Mouse (Mus musculus): ENCODE measurements around the gene Pigm. TPM values are rescaled to one million over a fixed set of nuclear protein-coding genes. Genes with fewer than 3 reads are reported as not detected.

Gene Pigm
- polyA plus RNA-seq, 1 experiment from 2014 or later = 5.7 TPM

- H3K4me1 ChIP-seq = peaks cover 9% of the 10 kb centered on the region
- WGBS = 16% methylated on average over 20 of the region's 20 CpGs
- no peak overlapping the region for H3K4me3 ChIP-seq
- no peak overlapping the region for H3K27ac ChIP-seq
- no peaks in the 10 kb centered on the region for H3K9me3 ChIP-seq
- H3K9ac ChIP-seq = no peak overlapping the region
- peak; percentile 14; the same call in 1 of the 2 replicates for ATAC-seq (ENCODE audit: borderline replicate concordance, extremely low read depth, low FRiP score, low TSS enrichment)
- no peaks in the 10 kb centered on the region for H3K27me3 ChIP-seq
- peak overlapping the region; percentile 35 for H3K4me2 ChIP-seq
- no peaks in the 10 kb centered on the region for H3K36me3 ChIP-seq
These were observed 15.6 kb downstream of the Pigm start for GRCm38 (mm10) chr1:172391807-172392581.

- ATAC-seq (ENCODE audit: borderline replicate concordance, extremely low read depth, low FRiP score, low TSS enrichment) = peak; percentile 21; the same call in 1 of the 2 replicates
- no peak overlapping the region for H3K4me2 ChIP-seq
- peaks cover 16% of the 10 kb centered on the region for H3K4me1 ChIP-seq
- H3K9ac ChIP-seq = no peak overlapping the region
- no peak overlapping the region for H3K4me3 ChIP-seq
- no peaks in the 10 kb centered on the region for H3K36me3 ChIP-seq
- H3K9me3 ChIP-seq = no peaks in the 10 kb centered on the region
- H3K27ac ChIP-seq = no peak overlapping the region
- no peaks in the 10 kb centered on the region for H3K27me3 ChIP-seq
- WGBS = 69% methylated on average over 2 of the region's 2 CpGs
These were observed 16.4 kb downstream of the Pigm start for GRCm38 (mm10) chr1:172392643-172393170.

DNA sequence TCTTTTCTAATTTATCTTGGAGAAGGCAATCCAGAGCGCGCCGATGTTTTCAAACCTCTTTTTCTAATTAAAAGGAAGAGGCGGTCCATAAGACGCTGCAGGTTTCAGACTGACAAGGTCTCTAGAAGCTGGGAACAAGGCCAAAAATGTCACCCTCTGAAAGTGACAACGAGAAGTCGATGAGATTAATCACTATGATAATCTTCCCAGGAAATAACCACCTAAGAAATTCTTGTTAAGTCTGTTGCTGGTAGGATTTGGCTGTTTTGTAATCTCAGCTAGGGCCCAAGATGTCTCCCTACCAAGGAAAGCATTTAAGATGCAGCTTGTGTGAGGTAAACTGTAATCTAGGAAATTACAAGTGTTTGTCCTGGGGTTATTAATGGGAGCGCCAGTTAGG, 17.4 kb downstream of the Pigm start:
- H3K4me1 ChIP-seq = peaks cover 16% of the 10 kb centered on the region
- H3K9ac ChIP-seq = no peak overlapping the region
- 34% methylated on average over 8 of the region's 8 CpGs for WGBS
- no peak for ATAC-seq (ENCODE audit: borderline replicate concordance, extremely low read depth, low FRiP score, low TSS enrichment)
- H3K4me2 ChIP-seq = no peak overlapping the region
- no peaks in the 10 kb centered on the region for H3K27me3 ChIP-seq
- no peak overlapping the region for H3K4me3 ChIP-seq
- H3K9me3 ChIP-seq = no peaks in the 10 kb centered on the region
- no peak overlapping the region for H3K27ac ChIP-seq
- H3K36me3 ChIP-seq = no peaks in the 10 kb centered on the region

DNA sequence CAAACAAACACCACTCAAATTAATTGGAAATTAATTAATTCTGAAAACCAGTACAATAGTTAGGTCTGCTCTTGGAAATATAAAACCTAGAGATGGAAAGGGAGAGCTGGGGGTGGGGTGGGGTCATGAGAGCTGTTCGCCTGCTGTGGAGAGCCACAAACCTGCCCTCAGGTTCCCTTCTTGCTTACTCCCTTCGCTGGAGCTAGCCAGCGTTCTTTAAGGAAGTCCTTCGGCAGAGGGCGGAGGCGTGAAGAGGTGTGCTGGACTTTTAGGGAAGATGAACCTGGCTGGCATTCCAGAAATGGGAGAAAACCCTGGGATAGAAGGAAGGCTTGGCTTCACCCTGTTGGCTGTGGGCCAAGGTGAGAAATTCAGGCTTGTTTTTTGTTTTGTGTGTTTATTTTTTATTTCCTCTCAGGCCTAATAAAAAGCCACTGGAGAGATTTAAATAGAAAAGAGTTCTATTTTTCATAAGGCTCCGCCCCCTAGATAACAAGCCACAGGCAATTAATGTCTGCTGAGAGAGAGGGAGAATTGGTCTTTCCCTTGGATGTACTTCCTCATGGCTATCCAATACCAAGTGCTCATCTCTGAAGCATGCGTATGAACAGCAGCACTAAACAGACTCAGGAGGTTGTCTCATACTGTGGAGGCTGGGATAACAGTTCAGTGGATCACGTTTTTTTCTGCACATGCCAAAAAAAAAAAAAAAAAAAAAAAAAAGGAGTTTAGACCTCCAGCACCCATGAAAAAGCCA, 20.8 kb downstream of the Pigm start:
- Histone ChIP-seq H3K4me1 (peaks cover 9% of the 10 kb centered on the region), H3K4me2 (no peak overlapping the region), H3K9ac (no peak overlapping the region), H3K27ac (no peak overlapping the region), H3K36me3 (no peaks in the 10 kb centered on the region), H3K9me3 (no peaks in the 10 kb centered on the region), H3K27me3 (no peaks in the 10 kb centered on the region), H3K4me3 (no peak overlapping the region)
- ATAC-seq (ENCODE audit: borderline replicate concordance, extremely low read depth, low FRiP score, low TSS enrichment) = no peak; the same call in 1 of the 2 replicates
- WGBS = 36% methylated on average over 9 of the region's 9 CpGs

DNA sequence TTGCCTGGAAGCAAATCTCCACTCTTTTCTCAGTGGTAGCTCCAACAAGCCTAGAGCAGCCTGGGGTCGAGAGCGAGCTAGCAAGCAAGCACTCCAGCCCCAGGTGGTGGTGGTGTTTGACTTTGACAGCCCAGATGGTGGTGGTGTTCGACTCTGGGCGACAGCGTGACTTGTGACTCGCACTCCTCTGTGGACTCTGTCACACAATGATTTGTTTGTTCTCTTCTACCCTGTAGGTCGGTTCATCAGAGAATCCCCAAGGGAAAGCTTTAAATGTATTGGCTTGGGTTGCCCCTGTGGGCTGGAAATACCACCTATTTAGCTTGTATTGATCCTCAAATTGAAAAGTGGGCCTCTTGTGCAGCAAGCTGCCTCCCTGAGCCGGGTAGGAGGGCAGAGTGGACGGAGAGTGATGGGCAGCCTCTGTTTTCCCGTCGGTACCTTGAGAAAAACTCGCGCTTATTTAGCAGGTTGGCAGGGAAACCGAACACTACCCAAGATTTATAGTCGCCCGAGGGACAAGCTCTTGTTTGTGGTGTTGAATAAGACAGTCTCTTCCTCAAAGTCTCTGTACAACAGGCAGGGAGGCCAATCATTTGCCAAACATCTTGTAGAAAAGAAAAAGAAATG, 29.8 kb downstream of the Pigm start:
- ATAC-seq (ENCODE audit: borderline replicate concordance, extremely low read depth, low FRiP score, low TSS enrichment) = no peak
- Histone ChIP-seq H3K27me3 (peaks cover 13% of the 10 kb centered on the region; the same call in 1 of the 2 replicates), H3K4me2 (no peak overlapping the region), H3K27ac (no peak overlapping the region), H3K4me1 (no peaks in the 10 kb centered on the region), H3K4me3 (no peak overlapping the region), H3K36me3 (no peaks in the 10 kb centered on the region), H3K9ac (no peak overlapping the region), H3K9me3 (no peaks in the 10 kb centered on the region)
- WGBS = 33% methylated on average over 16 of the region's 16 CpGs

GRCm38 (mm10) chr1:172408996-172409395, 32.6 kb downstream of the Pigm start:
- no peak overlapping the region for H3K9ac ChIP-seq
- H3K9me3 ChIP-seq = no peaks in the 10 kb centered on the region
- H3K36me3 ChIP-seq = no peaks in the 10 kb centered on the region
- H3K4me1 ChIP-seq = no peaks in the 10 kb centered on the region
- H3K27ac ChIP-seq = no peak overlapping the region
- 5% methylated on average over 6 of the region's 6 CpGs for WGBS
- ATAC-seq (ENCODE audit: borderline replicate concordance, extremely low read depth, low FRiP score, low TSS enrichment) = peak; percentile 41; the same call in 1 of the 2 replicates
- H3K27me3 ChIP-seq = peaks cover 13% of the 10 kb centered on the region; the same call in 1 of the 2 replicates
- no peak overlapping the region for H3K4me2 ChIP-seq
- H3K4me3 ChIP-seq = no peak overlapping the region

- no peak overlapping the region for H3K27ac ChIP-seq
- H3K36me3 ChIP-seq = no peaks in the 10 kb centered on the region
- no peak overlapping the region for H3K4me2 ChIP-seq
These were observed 33.1 kb downstream of the Pigm start for GRCm38 (mm10) chr1:172409431-172409830.

DNA sequence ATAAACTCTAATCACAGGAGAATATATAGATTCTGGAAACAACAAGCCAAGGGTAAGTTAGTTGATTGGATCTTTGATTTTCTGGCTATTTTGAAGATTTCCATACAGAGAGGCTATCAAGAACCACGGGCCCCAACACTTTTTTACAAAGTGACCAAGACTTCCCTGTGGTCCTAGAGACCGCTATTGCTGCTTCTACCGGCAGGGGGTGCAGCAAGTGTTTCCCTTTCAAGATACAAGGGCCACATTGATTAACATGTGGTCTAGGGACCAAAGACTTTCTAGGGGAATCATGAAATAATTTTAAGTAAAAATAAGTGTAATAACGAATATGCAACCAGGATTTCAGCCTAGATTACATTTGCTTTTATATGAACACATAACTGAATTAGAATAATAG, 34.5 kb downstream of the Pigm start:
- H3K4me2 ChIP-seq = no peak overlapping the region
- no peak overlapping the region for H3K27ac ChIP-seq
- no peak overlapping the region for H3K4me3 ChIP-seq
- H3K27me3 ChIP-seq = peaks cover 13% of the 10 kb centered on the region; the same call in 1 of the 2 replicates
- ATAC-seq (ENCODE audit: borderline replicate concordance, extremely low read depth, low FRiP score, low TSS enrichment) = no peak
- no peaks in the 10 kb centered on the region for H3K36me3 ChIP-seq
- no peak overlapping the region for H3K9ac ChIP-seq
- no peaks in the 10 kb centered on the region for H3K4me1 ChIP-seq
- WGBS = 3% methylated on average over 4 of the region's 4 CpGs
- no peaks in the 10 kb centered on the region for H3K9me3 ChIP-seq

More at GRCm38 (mm10) chr1:172409431-172409830, 33.1 kb downstream of the Pigm start:
- H3K4me1 ChIP-seq = no peaks in the 10 kb centered on the region
- no peak overlapping the region for H3K9ac ChIP-seq
- no peak for ATAC-seq (ENCODE audit: borderline replicate concordance, extremely low read depth, low FRiP score, low TSS enrichment)
- no peaks in the 10 kb centered on the region for H3K9me3 ChIP-seq
- peaks cover 13% of the 10 kb centered on the region; the same call in 1 of the 2 replicates for H3K27me3 ChIP-seq
- no peak overlapping the region for H3K4me3 ChIP-seq
- 13% methylated on average over 5 of the region's 5 CpGs for WGBS

GRCm38 (mm10) chr1:172412204-172412603, 35.9 kb downstream of the Pigm start:
- 1% methylated on average over 5 of the region's 5 CpGs for WGBS
- no peaks in the 10 kb centered on the region for H3K4me1 ChIP-seq
- peak; percentile 61; the same call in 1 of the 2 replicates for ATAC-seq (ENCODE audit: borderline replicate concordance, extremely low read depth, low FRiP score, low TSS enrichment)

GRCm38 (mm10) chr1:172413491-172414230, 37.3 kb downstream of the Pigm start:
- Histone ChIP-seq H3K27me3 (no peaks in the 10 kb centered on the region), H3K9me3 (no peaks in the 10 kb centered on the region)

More at GRCm38 (mm10) chr1:172412204-172412603, 35.9 kb downstream of the Pigm start:
- H3K27ac ChIP-seq = no peak overlapping the region
- H3K9me3 ChIP-seq = no peaks in the 10 kb centered on the region
- peaks cover 9% of the 10 kb centered on the region; the same call in 1 of the 2 replicates for H3K27me3 ChIP-seq
- no peak overlapping the region for H3K4me2 ChIP-seq
- no peak overlapping the region for H3K9ac ChIP-seq
- H3K4me3 ChIP-seq = no peak overlapping the region
- H3K36me3 ChIP-seq = no peaks in the 10 kb centered on the region

DNA sequence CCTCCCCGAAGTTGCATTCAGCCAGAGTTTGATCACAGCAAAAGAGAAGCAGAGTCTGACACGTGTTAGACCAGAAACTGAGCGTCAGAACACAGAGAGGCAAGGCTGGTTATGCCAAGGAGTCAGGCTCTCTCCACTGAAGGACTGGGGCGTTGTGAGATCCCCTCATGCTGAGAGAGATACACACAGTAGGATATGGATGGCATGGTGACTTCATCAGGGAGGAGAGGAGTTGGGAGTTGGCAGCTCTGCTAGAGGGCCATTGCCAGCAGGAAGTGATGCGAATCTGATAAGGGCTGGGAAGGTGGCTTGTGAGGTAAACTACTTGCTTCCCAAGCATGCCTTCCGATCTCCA, 37.9 kb downstream of the Pigm start:
- H3K9ac ChIP-seq = no peak overlapping the region
- no peaks in the 10 kb centered on the region for H3K4me1 ChIP-seq
- no peaks in the 10 kb centered on the region for H3K27me3 ChIP-seq
- ATAC-seq (ENCODE audit: borderline replicate concordance, extremely low read depth, low FRiP score, low TSS enrichment) = no peak
- 67% methylated on average over 6 of the region's 6 CpGs for WGBS
- no peak overlapping the region for H3K4me2 ChIP-seq
- H3K9me3 ChIP-seq = no peaks in the 10 kb centered on the region
- no peak overlapping the region for H3K27ac ChIP-seq
- H3K36me3 ChIP-seq = no peaks in the 10 kb centered on the region
- no peak overlapping the region for H3K4me3 ChIP-seq

More at GRCm38 (mm10) chr1:172413491-172414230, 37.3 kb downstream of the Pigm start:
- H3K9ac ChIP-seq = no peak overlapping the region
- no peak overlapping the region for H3K27ac ChIP-seq
- WGBS = 64% methylated on average over 4 of the region's 4 CpGs
- no peaks in the 10 kb centered on the region for H3K4me1 ChIP-seq
- no peak for ATAC-seq (ENCODE audit: borderline replicate concordance, extremely low read depth, low FRiP score, low TSS enrichment)
- no peak overlapping the region for H3K4me3 ChIP-seq
- H3K4me2 ChIP-seq = no peak overlapping the region
- H3K36me3 ChIP-seq = no peaks in the 10 kb centered on the region

All from lung, embryonic 15.5 days (tissue).